Mouse (Mus musculus): Measurements from ENCODE around the gene Gm43518. TPM values are rescaled to one million over a fixed set of nuclear protein-coding genes. Genes with fewer than 3 reads are reported as not detected.

Gm43518 gene
- 0.25 and 1.4 TPM in 2 replicates for polyA plus RNA-seq (2014; fragmentation: Nextera tagmentation; extraction: Ambion mirVana)

- H3K9ac ChIP-seq (ENCODE audit: low read length), result no peak within 1 kb of the TSS
- ATAC-seq (ENCODE audit: insufficient number of reproducible peaks, low FRiP score, low TSS enrichment, low read depth) (no peak), DNase-seq (ENCODE audit: low spot score) (no peak)
- no peak within 1 kb of the TSS for H3K4me3 ChIP-seq (ENCODE audit: low read depth, low read length)
- no peak within 1 kb of the TSS for H3K4me2 ChIP-seq (ENCODE audit: low read depth, severe bottlenecking)
- H3K27ac ChIP-seq (replicated peaks; ENCODE audit: low read depth, low read length), result no peak within 1 kb of the TSS
- 94% methylated on average over 9 of the region's 9 CpGs for WGBS
- H3K4me1 ChIP-seq (ENCODE audit: control insufficient read depth, insufficient read depth, low read length), result no peaks in the 10 kb centered on the region
- no peaks in the 10 kb centered on the region for H3K9me3 ChIP-seq (ENCODE audit: control insufficient read depth, low read length)
- no peaks in the 10 kb centered on the region for H3K27me3 ChIP-seq (ENCODE audit: control insufficient read depth, insufficient read depth, low read length)
- H3K36me3 ChIP-seq (ENCODE audit: control insufficient read depth, insufficient read depth, low read length), result peaks cover 18% of the 10 kb centered on the region; the same call in 1 of the 2 replicates
Observed at GRCm38 (mm10) chr5:123927118-123927517, at the start of gene Gm43518. Gene Gm43518 (plus strand): TSS chr5:123927418.

DNA sequence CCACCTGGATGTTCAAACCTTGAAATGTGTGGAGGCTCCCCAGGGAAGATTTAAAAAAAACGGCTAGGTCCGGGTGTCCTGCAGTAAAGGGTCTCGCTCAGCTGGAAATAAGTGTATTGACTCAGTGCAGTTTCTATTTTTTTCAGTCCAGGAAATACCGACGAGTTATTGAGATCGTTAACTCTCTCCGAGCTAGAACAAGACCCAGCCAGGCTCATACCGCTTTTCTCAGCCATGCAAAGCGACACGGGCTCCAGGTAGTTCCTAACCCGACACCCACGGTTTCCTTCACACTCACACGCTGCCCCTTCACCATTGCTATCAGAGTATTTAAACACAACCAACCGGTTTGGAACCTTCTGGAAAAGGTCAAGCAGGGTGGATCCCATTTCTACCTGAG lies 49.2 kb upstream of the Gm43518 start:
- ATAC-seq (ENCODE audit: insufficient number of reproducible peaks, low FRiP score, low TSS enrichment, low read depth) (no peak), DNase-seq (ENCODE audit: low spot score) (no peak)
- peaks cover 3% of the 10 kb centered on the region; the same call in 1 of the 2 replicates for H3K4me1 ChIP-seq (ENCODE audit: control insufficient read depth, insufficient read depth, low read length)
- H3K27ac ChIP-seq (replicated peaks; ENCODE audit: low read depth, low read length), result no peak overlapping the region
- H3K9me3 ChIP-seq (ENCODE audit: control insufficient read depth, low read length), result no peaks in the 10 kb centered on the region
- 0 out of 2 replicates have a peak overlapping the region, but pooled peaks have one; percentile 10 for H3K4me2 ChIP-seq (ENCODE audit: low read depth, severe bottlenecking)
- no peak overlapping the region for H3K4me3 ChIP-seq (ENCODE audit: low read depth, low read length)
- no peak overlapping the region for H3K9ac ChIP-seq (ENCODE audit: low read length)
- H3K36me3 ChIP-seq (ENCODE audit: control insufficient read depth, insufficient read depth, low read length), result no peaks in the 10 kb centered on the region
- WGBS, result 47% methylated on average over 14 of the region's 14 CpGs
- no peaks in the 10 kb centered on the region for H3K27me3 ChIP-seq (ENCODE audit: control insufficient read depth, insufficient read depth, low read length)

- Histone ChIP-seq H3K27me3 (ENCODE audit: control insufficient read depth, insufficient read depth, low read length) (no peaks in the 10 kb centered on the region), H3K9ac (ENCODE audit: low read length) (no peak within 1 kb of the TSS), H3K9me3 (ENCODE audit: control insufficient read depth, low read length) (no peaks in the 10 kb centered on the region), H3K4me2 (ENCODE audit: low read depth, severe bottlenecking) (no peak within 1 kb of the TSS), H3K4me1 (ENCODE audit: control insufficient read depth, insufficient read depth, low read length) (peaks cover 3% of the 10 kb centered on the region; the same call in 1 of the 2 replicates), H3K4me3 (ENCODE audit: low read depth, low read length) (no peak within 1 kb of the TSS), H3K36me3 (ENCODE audit: control insufficient read depth, insufficient read depth, low read length) (no peaks in the 10 kb centered on the region), H3K27ac (replicated peaks; ENCODE audit: low read depth, low read length) (no peak within 1 kb of the TSS)
- DNase-seq (ENCODE audit: low spot score) (no peak), ATAC-seq (ENCODE audit: insufficient number of reproducible peaks, low FRiP score, low TSS enrichment, low read depth) (no peak)
- WGBS, result 73% methylated on average over 12 of the region's 12 CpGs
Observed at GRCm38 (mm10) chr5:123879928-123880327, 47.3 kb upstream of the Gm43518 start, which contains the start of gene Hcar1. Gene Hcar1 (minus strand): TSS chr5:123880020.

GRCm38 (mm10) chr5:123880778-123881177 lies 46.4 kb upstream of the Gm43518 start:
- ATAC-seq (ENCODE audit: insufficient number of reproducible peaks, low FRiP score, low TSS enrichment, low read depth) (no peak), DNase-seq (ENCODE audit: low spot score) (no peak)
- Histone ChIP-seq H3K9me3 (ENCODE audit: control insufficient read depth, low read length) (no peaks in the 10 kb centered on the region), H3K4me2 (ENCODE audit: low read depth, severe bottlenecking) (no peak overlapping the region), H3K9ac (ENCODE audit: low read length) (no peak overlapping the region), H3K27me3 (ENCODE audit: control insufficient read depth, insufficient read depth, low read length) (no peaks in the 10 kb centered on the region), H3K27ac (replicated peaks; ENCODE audit: low read depth, low read length) (no peak overlapping the region), H3K4me1 (ENCODE audit: control insufficient read depth, insufficient read depth, low read length) (peaks cover 3% of the 10 kb centered on the region; the same call in 1 of the 2 replicates), H3K36me3 (ENCODE audit: control insufficient read depth, insufficient read depth, low read length) (no peaks in the 10 kb centered on the region), H3K4me3 (ENCODE audit: low read depth, low read length) (no peak overlapping the region)
- 82% methylated on average over 13 of the region's 14 CpGs for WGBS

GRCm38 (mm10) chr5:123883891-123884290 lies 43.3 kb upstream of the Gm43518 start:
- Histone ChIP-seq H3K27ac (replicated peaks; ENCODE audit: low read depth, low read length) (no peak overlapping the region), H3K9ac (ENCODE audit: low read length) (no peak overlapping the region), H3K4me1 (ENCODE audit: control insufficient read depth, insufficient read depth, low read length) (no peaks in the 10 kb centered on the region), H3K4me3 (ENCODE audit: low read depth, low read length) (no peak overlapping the region), H3K4me2 (ENCODE audit: low read depth, severe bottlenecking) (no peak overlapping the region), H3K9me3 (ENCODE audit: control insufficient read depth, low read length) (no peaks in the 10 kb centered on the region), H3K36me3 (ENCODE audit: control insufficient read depth, insufficient read depth, low read length) (no peaks in the 10 kb centered on the region), H3K27me3 (ENCODE audit: control insufficient read depth, insufficient read depth, low read length) (no peaks in the 10 kb centered on the region)
- no peak for DNase-seq (ENCODE audit: low spot score)
- 86% methylated on average over 7 of the region's 7 CpGs for WGBS
- no peak for ATAC-seq (ENCODE audit: insufficient number of reproducible peaks, low FRiP score, low TSS enrichment, low read depth)

DNA sequence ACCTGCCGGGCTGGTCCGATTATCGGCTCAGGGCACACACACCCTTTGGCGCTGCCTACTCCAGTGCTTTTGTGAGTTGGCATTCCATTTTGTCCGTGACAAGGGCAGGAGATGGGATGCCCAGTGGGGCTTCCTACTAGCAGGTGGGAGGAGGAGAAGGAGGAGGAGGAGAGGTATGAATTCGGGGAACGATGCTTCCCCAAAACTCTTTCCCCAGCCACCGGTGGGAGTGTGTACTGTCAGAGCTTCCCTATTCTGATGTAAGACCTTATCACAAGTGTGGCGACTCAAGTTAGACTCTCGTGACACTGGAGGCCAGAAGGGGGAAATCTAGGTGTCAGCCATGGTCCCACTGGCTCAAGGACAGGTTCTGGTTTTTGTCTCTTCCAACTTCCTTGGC lies 42.9 kb upstream of the Gm43518 start:
- ATAC-seq (ENCODE audit: insufficient number of reproducible peaks, low FRiP score, low TSS enrichment, low read depth), result no peak
- H3K9me3 ChIP-seq (ENCODE audit: control insufficient read depth, low read length), result no peaks in the 10 kb centered on the region
- no peaks in the 10 kb centered on the region for H3K27me3 ChIP-seq (ENCODE audit: control insufficient read depth, insufficient read depth, low read length)
- H3K27ac ChIP-seq (replicated peaks; ENCODE audit: low read depth, low read length), result no peak overlapping the region
- H3K4me2 ChIP-seq (ENCODE audit: low read depth, severe bottlenecking), result no peak overlapping the region
- no peaks in the 10 kb centered on the region for H3K36me3 ChIP-seq (ENCODE audit: control insufficient read depth, insufficient read depth, low read length)
- no peak overlapping the region for H3K4me3 ChIP-seq (ENCODE audit: low read depth, low read length)
- no peak for DNase-seq (ENCODE audit: low spot score)
- no peak overlapping the region for H3K9ac ChIP-seq (ENCODE audit: low read length)
- no peaks in the 10 kb centered on the region for H3K4me1 ChIP-seq (ENCODE audit: control insufficient read depth, insufficient read depth, low read length)
- 75% methylated on average over 10 of the region's 10 CpGs for WGBS

- Histone ChIP-seq H3K27me3 (ENCODE audit: control insufficient read depth, insufficient read depth, low read length) (no peaks in the 10 kb centered on the region), H3K9ac (ENCODE audit: low read length) (no peak overlapping the region), H3K4me1 (ENCODE audit: control insufficient read depth, insufficient read depth, low read length) (no peaks in the 10 kb centered on the region), H3K9me3 (ENCODE audit: control insufficient read depth, low read length) (no peaks in the 10 kb centered on the region), H3K36me3 (ENCODE audit: control insufficient read depth, insufficient read depth, low read length) (no peaks in the 10 kb centered on the region), H3K4me3 (ENCODE audit: low read depth, low read length) (no peak overlapping the region), H3K4me2 (ENCODE audit: low read depth, severe bottlenecking) (no peak overlapping the region), H3K27ac (replicated peaks; ENCODE audit: low read depth, low read length) (no peak overlapping the region)
- WGBS, result 81% methylated on average over 3 of the region's 3 CpGs
- ATAC-seq (ENCODE audit: insufficient number of reproducible peaks, low FRiP score, low TSS enrichment, low read depth), result no peak
- DNase-seq (ENCODE audit: low spot score), result no peak
Observed at GRCm38 (mm10) chr5:123886365-123886764, 40.9 kb upstream of the Gm43518 start.

GRCm38 (mm10) chr5:123890312-123890711 lies 36.9 kb upstream of the Gm43518 start:
- Histone ChIP-seq H3K4me2 (ENCODE audit: low read depth, severe bottlenecking) (no peak overlapping the region), H3K27me3 (ENCODE audit: control insufficient read depth, insufficient read depth, low read length) (no peaks in the 10 kb centered on the region), H3K9ac (ENCODE audit: low read length) (no peak overlapping the region), H3K4me1 (ENCODE audit: control insufficient read depth, insufficient read depth, low read length) (no peaks in the 10 kb centered on the region), H3K9me3 (ENCODE audit: control insufficient read depth, low read length) (no peaks in the 10 kb centered on the region), H3K36me3 (ENCODE audit: control insufficient read depth, insufficient read depth, low read length) (no peaks in the 10 kb centered on the region), H3K27ac (replicated peaks; ENCODE audit: low read depth, low read length) (no peak overlapping the region), H3K4me3 (ENCODE audit: low read depth, low read length) (no peak overlapping the region)
- 72% methylated on average over 2 of the region's 2 CpGs for WGBS
- no peak for ATAC-seq (ENCODE audit: insufficient number of reproducible peaks, low FRiP score, low TSS enrichment, low read depth)
- no peak for DNase-seq (ENCODE audit: low spot score)

- Histone ChIP-seq H3K9me3 (ENCODE audit: control insufficient read depth, low read length) (no peaks in the 10 kb centered on the region), H3K27me3 (ENCODE audit: control insufficient read depth, insufficient read depth, low read length) (no peaks in the 10 kb centered on the region), H3K4me1 (ENCODE audit: control insufficient read depth, insufficient read depth, low read length) (no peaks in the 10 kb centered on the region), H3K9ac (ENCODE audit: low read length) (no peak overlapping the region), H3K4me2 (ENCODE audit: low read depth, severe bottlenecking) (no peak overlapping the region), H3K4me3 (ENCODE audit: low read depth, low read length) (no peak overlapping the region), H3K36me3 (ENCODE audit: control insufficient read depth, insufficient read depth, low read length) (no peaks in the 10 kb centered on the region), H3K27ac (replicated peaks; ENCODE audit: low read depth, low read length) (no peak overlapping the region)
- no peak for ATAC-seq (ENCODE audit: insufficient number of reproducible peaks, low FRiP score, low TSS enrichment, low read depth)
- WGBS, result 83% methylated on average over 5 of the region's 5 CpGs
- no peak for DNase-seq (ENCODE audit: low spot score)
Observed at GRCm38 (mm10) chr5:123890987-123891386, 36.2 kb upstream of the Gm43518 start.
